Mouse (Mus musculus) frontal cortex, postnatal 14 days (tissue): ENCODE results near the gene Cst7.

Experiments
- DNase-seq, 2 experiments: peaks; one replicate each; pipeline ENCODE4 v3.0.0; 2022; ENCODE audit warnings: low spot score in 2 of 2

Cst7 gene

GRCm38 (mm10) chr2:150627140-150627539 lies 56.9 kb downstream of the Cst7 start:
- DNase-seq = no peak
